Mouse (Mus musculus): ENCODE results near the gene Fam45a.

DNA sequence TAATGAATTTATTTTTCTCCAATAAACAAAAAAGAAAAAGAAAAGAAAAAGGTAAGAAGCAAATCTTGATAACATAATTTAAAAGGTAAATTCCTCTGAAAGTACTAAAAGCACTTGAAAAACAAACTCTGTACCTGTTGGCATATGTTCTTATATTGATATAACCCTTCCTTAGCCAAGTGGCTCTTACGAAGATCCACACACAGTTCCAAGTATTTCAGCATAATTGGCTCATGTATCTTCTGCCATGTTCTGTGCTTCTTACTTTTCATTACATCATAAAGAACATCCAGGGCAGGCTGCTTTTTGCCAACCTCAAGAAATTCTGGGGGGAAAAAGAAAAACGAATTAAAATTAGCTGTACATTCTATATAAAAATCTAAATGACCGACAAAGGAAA is 29.4 kb upstream of the Fam45a start:
- TF ChIP-seq CTCF (IDR thresholded peaks at IDR 0.05) (no peak), EP300 (IDR thresholded peaks at IDR 0.05) (no peak)

All from lung, postnatal 0 days (tissue).